Mouse (Mus musculus): ENCODE measurements around the gene Lypd6. TPM values are rescaled to one million over a fixed set of nuclear protein-coding genes. Genes with fewer than 3 reads are reported as not detected.

Gene Lypd6
- total RNA-seq, 2 experiments from 2014 or later: 8.2 TPM

GRCm38 (mm10) chr2:50110167-50110566, 43.9 kb downstream of the Lypd6 start:
- DNase-seq: no peak

- DNase-seq: no peak
Observed at GRCm38 (mm10) chr2:50111169-50111568, 44.9 kb downstream of the Lypd6 start.

GRCm38 (mm10) chr2:50111609-50112008, 45.4 kb downstream of the Lypd6 start:
- DNase-seq: no peak

GRCm38 (mm10) chr2:50112427-50112826, 46.2 kb downstream of the Lypd6 start:
- no peak for DNase-seq

GRCm38 (mm10) chr2:50119101-50119500, 52.9 kb downstream of the Lypd6 start:
- no peak for DNase-seq

GRCm38 (mm10) chr2:50120839-50121238, 54.6 kb downstream of the Lypd6 start:
- DNase-seq: no peak

GRCm38 (mm10) chr2:50123376-50123775, 57.1 kb downstream of the Lypd6 start:
- DNase-seq: no peak

- DNase-seq: no peak
Observed at GRCm38 (mm10) chr2:50127513-50128175, 61.4 kb downstream of the Lypd6 start.

- no peak for DNase-seq
Observed at GRCm38 (mm10) chr2:50128322-50129277, 62.4 kb downstream of the Lypd6 start.

GRCm38 (mm10) chr2:50130674-50131073, 64.4 kb downstream of the Lypd6 start:
- DNase-seq: no peak

GRCm38 (mm10) chr2:50143672-50144071, 77.4 kb downstream of the Lypd6 start:
- no peak for DNase-seq

GRCm38 (mm10) chr2:50147308-50147707, 81.1 kb downstream of the Lypd6 start:
- DNase-seq: no peak

- DNase-seq: no peak
Observed at GRCm38 (mm10) chr2:50149257-50150202, 83.3 kb downstream of the Lypd6 start.

- DNase-seq: peak; percentile 7
Observed at GRCm38 (mm10) chr2:50150203-50150590, 84.0 kb downstream of the Lypd6 start.

- peak; percentile 19 for DNase-seq
Observed at GRCm38 (mm10) chr2:50150816-50151215, 84.6 kb downstream of the Lypd6 start.

- no peak for DNase-seq
Observed at GRCm38 (mm10) chr2:50151401-50151800, 85.2 kb downstream of the Lypd6 start.

- DNase-seq: no peak
Observed at GRCm38 (mm10) chr2:50151879-50152278, 85.7 kb downstream of the Lypd6 start.

- DNase-seq: no peak
Observed at GRCm38 (mm10) chr2:50156009-50156408, 89.8 kb downstream of the Lypd6 start.

GRCm38 (mm10) chr2:50160069-50160468, 93.8 kb downstream of the Lypd6 start:
- DNase-seq: no peak

GRCm38 (mm10) chr2:50163608-50164007, 97.4 kb downstream of the Lypd6 start:
- no peak for DNase-seq

GRCm38 (mm10) chr2:50165277-50165676, 99.0 kb downstream of the Lypd6 start:
- no peak for DNase-seq

- DNase-seq: no peak
Observed at GRCm38 (mm10) chr2:50166082-50166481, 99.9 kb downstream of the Lypd6 start.
